Mouse (Mus musculus): ENCODE results near the gene Pitpnm3. TPM values are rescaled to one million over a fixed set of nuclear protein-coding genes. Genes with fewer than 3 reads are reported as not detected.

The Pitpnm3 gene
- polyA plus RNA-seq, 1 experiment from 2014 or later, result 5.3 TPM

DNA sequence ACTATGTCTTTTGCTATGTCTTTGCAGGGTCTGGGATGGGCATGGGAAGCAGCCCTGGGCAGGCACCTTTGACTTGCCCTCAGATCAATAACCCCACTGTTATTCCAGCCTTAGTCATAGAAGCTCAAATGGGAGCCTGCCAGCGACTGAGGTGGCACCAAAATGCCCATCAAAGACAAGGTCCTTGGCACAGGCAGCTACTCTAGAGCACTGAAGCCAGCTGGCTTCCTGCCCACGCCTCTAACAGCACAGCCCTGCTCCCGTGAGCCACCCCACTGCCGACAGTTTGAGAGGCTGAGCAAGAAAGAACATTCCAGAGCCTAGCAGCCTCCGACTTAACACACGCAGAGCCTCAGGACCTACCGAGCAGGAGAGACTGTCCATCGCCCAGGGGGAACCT, 70.5 kb downstream of the Pitpnm3 start:
- no peak overlapping the region for H3K27ac ChIP-seq (replicated peaks)
- ATAC-seq (ENCODE audit: low FRiP score), result no peak
- no peak overlapping the region for H3K4me2 ChIP-seq
- no peak overlapping the region for H3K9ac ChIP-seq (replicated peaks)
- H3K4me3 ChIP-seq (replicated peaks), result no peak overlapping the region
- peaks cover 10% of the 10 kb centered on the region; the same call in 1 of the 2 replicates for H3K4me1 ChIP-seq
- 75% methylated on average over 8 of the region's 8 CpGs for WGBS
- peaks cover 14% of the 10 kb centered on the region for H3K36me3 ChIP-seq
- no peaks in the 10 kb centered on the region for H3K27me3 ChIP-seq (replicated peaks)
- 0 out of 2 replicates have a peak, but pooled peaks cover 14% of the 10 kb centered on the region for H3K9me3 ChIP-seq (replicated peaks)

DNA sequence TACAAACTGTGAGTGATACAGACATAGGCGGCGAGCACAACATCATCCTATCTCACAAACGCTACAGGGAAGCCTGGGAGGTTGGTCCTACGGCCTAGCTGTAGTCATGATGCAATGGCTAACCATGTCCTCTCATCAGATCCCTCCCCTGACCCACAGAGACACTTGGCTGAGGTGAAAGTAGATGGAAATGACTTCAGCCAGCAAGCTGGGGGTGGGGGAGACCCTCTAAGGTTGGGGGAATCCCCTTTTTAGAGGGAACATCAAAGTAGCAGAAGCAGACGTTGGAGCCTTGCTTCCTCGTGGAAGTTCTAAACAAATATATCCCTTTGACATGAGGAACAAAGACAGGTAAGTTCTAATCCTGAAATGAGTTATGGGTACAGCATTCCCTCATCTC, 71.2 kb downstream of the Pitpnm3 start:
- 88% methylated on average over 6 of the region's 6 CpGs for WGBS
- H3K9ac ChIP-seq (replicated peaks), result no peak overlapping the region
- H3K27ac ChIP-seq (replicated peaks), result no peak overlapping the region
- H3K9me3 ChIP-seq (replicated peaks), result 0 out of 2 replicates have a peak, but pooled peaks cover 14% of the 10 kb centered on the region
- no peak overlapping the region for H3K4me2 ChIP-seq
- ATAC-seq (ENCODE audit: low FRiP score), result no peak
- H3K4me3 ChIP-seq (replicated peaks), result no peak overlapping the region
- peaks cover 10% of the 10 kb centered on the region; the same call in 1 of the 2 replicates for H3K4me1 ChIP-seq
- H3K27me3 ChIP-seq (replicated peaks), result no peaks in the 10 kb centered on the region
- H3K36me3 ChIP-seq, result peaks cover 14% of the 10 kb centered on the region

DNA sequence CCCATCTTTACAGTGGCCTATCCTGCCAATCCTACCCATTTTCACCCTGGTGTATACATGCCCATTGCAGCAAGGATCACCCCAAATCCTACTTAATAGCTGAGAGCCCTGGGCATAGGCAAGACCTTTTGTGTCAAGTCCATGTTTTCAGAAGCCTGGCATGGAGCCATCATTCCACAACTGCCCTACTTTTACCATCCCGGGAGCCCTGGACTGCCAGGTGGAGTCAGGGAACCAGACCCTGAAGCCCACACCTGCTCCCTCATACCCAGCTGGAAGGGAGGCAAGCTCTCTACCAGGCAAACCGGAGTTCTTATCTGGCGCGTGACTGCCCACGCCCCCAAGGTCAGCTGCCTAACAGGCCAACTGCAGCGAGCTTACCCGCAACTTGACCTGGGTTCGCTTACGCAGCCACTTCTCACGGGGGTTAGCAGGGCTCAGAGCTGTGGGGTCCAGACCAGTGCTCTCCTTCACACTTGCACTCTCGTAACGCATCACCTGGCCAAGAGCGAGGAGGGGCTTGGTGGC, 74.4 kb downstream of the Pitpnm3 start:
- Histone ChIP-seq H3K9ac (replicated peaks) (no peak overlapping the region), H3K27ac (replicated peaks) (no peak overlapping the region), H3K4me2 (no peak overlapping the region), H3K4me1 (no peaks in the 10 kb centered on the region), H3K9me3 (replicated peaks) (0 out of 2 replicates have a peak, but pooled peaks cover 14% of the 10 kb centered on the region), H3K4me3 (replicated peaks) (no peak overlapping the region), H3K27me3 (replicated peaks) (no peaks in the 10 kb centered on the region), H3K36me3 (peaks cover 14% of the 10 kb centered on the region)
- ATAC-seq (ENCODE audit: low FRiP score), result no peak
- WGBS, result 83% methylated on average over 13 of the region's 13 CpGs

DNA sequence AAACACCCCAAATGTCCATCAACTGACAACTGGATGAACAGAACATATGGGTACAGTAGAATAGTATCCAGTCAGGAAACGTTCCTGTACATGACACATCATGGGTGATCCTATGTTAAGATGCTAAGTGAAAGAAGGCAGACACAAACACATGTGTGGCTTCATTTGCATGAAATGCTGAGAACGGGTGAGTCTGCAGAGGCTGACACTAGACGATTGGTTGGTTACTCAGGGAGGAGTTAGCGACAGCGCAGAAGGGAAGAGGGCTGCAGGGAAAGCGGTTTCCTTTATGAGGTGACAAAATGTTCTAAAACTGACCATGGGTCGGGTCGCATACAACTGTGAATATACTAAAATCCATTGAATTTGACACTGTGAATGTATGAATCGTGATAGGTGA, 75.2 kb downstream of the Pitpnm3 start:
- Histone ChIP-seq H3K27ac (replicated peaks) (no peak overlapping the region), H3K4me3 (replicated peaks) (no peak overlapping the region), H3K27me3 (replicated peaks) (no peaks in the 10 kb centered on the region), H3K4me2 (no peak overlapping the region), H3K9me3 (replicated peaks) (0 out of 2 replicates have a peak, but pooled peaks cover 14% of the 10 kb centered on the region), H3K36me3 (peaks cover 14% of the 10 kb centered on the region), H3K9ac (replicated peaks) (no peak overlapping the region), H3K4me1 (0 out of 2 replicates have a peak, but pooled peaks cover 3% of the 10 kb centered on the region)
- no peak for ATAC-seq (ENCODE audit: low FRiP score)
- WGBS, result 85% methylated on average over 9 of the region's 9 CpGs

DNA sequence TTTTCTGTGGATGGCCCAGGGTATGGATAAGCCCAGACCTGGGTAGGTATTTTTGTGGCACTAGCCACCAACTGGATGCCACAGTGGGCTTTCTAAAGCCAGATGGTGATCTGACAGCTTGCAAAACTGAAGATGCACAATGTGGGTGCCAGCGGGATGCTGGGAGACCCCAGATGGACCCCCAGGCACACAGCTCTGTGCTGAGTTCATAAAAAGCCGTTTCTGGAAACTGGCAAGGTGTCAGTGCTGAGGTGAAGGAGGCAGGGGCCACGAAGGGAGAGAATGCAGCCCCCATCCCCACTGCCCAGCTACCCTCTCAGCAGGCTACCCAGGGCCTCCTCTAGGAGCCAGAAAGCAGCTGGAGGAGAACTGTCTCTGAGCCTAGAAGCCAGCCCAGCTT, 78.4 kb downstream of the Pitpnm3 start:
- ATAC-seq (ENCODE audit: low FRiP score), result no peak
- Histone ChIP-seq H3K27me3 (replicated peaks) (no peaks in the 10 kb centered on the region), H3K36me3 (no peaks in the 10 kb centered on the region), H3K4me3 (replicated peaks) (no peak overlapping the region), H3K9me3 (replicated peaks) (no peaks in the 10 kb centered on the region), H3K4me2 (no peak overlapping the region), H3K27ac (replicated peaks) (no peak overlapping the region), H3K4me1 (0 out of 2 replicates have a peak, but pooled peaks cover 3% of the 10 kb centered on the region), H3K9ac (replicated peaks) (no peak overlapping the region)
- 63% methylated on average over 3 of the region's 3 CpGs for WGBS

DNA sequence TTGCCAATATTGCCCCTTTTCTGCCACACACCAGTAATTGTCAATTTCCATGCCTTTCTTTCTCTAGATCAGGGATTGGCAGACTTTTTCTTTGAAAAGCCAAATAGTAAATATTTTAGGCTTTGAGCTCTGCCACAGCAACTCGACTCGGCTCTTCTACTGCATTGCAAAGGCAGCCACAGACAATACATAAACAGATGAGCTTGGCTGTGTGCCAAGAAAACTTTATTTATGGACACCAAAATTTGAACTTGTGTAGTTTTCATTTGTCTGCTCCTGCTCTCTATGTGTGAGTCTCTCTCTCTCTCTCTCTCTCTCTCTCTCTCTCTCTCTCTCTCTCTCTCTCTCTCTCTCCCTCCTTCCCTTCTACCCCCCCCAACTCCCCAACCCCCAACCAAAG, 80.4 kb downstream of the Pitpnm3 start:
- Histone ChIP-seq H3K4me3 (replicated peaks) (no peak overlapping the region), H3K4me1 (peaks cover 22% of the 10 kb centered on the region), H3K9me3 (replicated peaks) (no peaks in the 10 kb centered on the region), H3K9ac (replicated peaks) (no peak overlapping the region), H3K4me2 (no peak overlapping the region), H3K27me3 (replicated peaks) (peaks cover 5% of the 10 kb centered on the region; the same call in 1 of the 2 replicates), H3K36me3 (no peaks in the 10 kb centered on the region), H3K27ac (replicated peaks) (no peak overlapping the region)
- ATAC-seq (ENCODE audit: low FRiP score), result no peak
- WGBS, result 23% methylated on average over 2 of the region's 2 CpGs

DNA sequence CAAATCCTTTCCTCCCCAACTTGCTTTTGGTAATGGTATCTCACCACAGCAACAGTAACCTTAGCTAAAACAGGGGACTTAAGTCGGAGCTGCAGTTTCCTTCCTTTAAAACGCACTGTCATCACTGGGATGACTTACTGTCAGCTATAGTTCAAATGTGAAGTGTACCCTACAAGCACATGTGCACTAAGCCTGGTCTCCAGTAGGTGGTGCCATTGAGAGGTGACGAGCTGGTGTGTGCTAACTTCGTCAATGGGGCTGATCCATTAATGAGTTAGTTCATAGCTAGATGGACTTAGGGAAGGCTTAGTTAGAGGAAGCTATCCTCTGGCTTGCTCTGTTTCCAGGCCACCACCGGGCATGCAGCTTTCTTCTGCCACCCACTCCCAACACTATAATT, 82.9 kb downstream of the Pitpnm3 start:
- Histone ChIP-seq H3K9ac (replicated peaks) (no peak overlapping the region), H3K27me3 (replicated peaks) (peaks cover 13% of the 10 kb centered on the region), H3K4me2 (no peak overlapping the region), H3K4me1 (peaks cover 25% of the 10 kb centered on the region), H3K4me3 (replicated peaks) (no peak overlapping the region), H3K36me3 (no peaks in the 10 kb centered on the region), H3K27ac (replicated peaks) (no peak overlapping the region), H3K9me3 (replicated peaks) (no peaks in the 10 kb centered on the region)
- ATAC-seq (ENCODE audit: low FRiP score), result no peak
- 12% methylated on average over 5 of the region's 5 CpGs for WGBS

DNA sequence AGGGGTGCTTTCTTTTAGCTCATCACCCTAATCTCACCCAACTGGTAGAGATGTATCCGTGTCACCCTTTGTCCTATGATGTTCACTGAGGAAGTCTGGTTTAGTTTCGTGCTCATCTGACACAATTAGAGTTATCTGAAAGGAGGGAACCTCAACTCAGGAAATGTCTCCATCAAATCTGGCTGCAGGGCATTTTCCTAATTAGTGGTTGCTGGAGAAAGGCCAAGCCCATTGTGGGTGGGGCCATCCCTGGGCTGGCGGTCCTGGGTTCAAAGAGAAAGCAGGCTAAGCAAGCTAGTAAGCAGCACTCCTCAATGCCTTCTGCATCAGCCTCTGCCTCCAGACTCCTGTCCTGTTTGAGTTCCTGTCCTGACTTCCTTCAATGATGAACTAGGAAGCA, 83.4 kb downstream of the Pitpnm3 start:
- WGBS, result 51% methylated on average over 3 of the region's 3 CpGs
- no peaks in the 10 kb centered on the region for H3K9me3 ChIP-seq (replicated peaks)
- no peak for ATAC-seq (ENCODE audit: low FRiP score)

DNA sequence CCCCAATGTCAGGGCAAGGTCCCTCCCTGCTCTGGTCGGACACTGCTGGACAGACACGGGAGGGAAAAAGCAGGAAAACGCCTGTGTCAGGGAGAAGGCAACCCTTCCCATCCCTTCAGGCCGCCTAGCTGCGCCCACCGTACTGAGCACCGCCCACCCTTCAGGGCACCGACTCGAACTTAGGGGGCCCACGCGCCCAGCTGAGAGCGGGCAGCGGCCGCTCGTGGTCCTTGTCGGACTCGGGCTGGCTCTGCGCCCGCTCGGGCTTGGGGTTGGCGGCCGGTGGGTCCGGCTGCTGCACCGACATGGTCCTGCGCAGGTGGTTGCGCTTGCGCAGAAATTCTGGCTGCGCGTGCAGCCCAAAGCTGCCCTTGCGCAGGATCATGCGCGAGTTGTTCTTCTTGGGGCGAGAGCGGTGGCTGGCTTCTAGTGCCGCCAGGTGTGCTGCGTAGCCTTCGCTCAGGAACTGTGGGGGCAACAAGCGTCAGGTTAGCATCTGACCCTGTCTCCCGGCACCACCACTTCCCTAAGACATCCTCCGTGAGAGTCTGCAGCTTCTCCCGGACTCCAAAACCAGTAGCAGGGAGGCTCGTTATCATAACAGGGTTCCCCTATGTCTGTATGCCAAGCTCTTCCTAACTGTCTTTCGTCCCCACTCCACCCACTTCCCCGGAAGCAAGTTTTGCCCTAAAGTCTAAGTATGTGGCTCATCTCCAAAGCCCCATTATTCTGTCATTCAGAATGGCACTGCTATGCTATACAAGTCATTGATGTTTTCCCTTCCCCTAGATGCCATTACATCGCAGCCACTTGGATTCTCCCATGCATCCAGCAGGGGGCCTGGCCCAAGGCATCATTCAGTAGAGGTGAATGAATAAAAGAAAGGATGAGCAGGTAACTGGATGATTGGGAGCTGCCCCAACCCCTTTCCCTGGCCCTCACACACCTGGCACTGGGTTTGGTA, 84.4 kb downstream of the Pitpnm3 start:
- Histone ChIP-seq H3K4me1 (peaks cover 25% of the 10 kb centered on the region), H3K9me3 (replicated peaks) (no peaks in the 10 kb centered on the region), H3K4me3 (replicated peaks) (peak overlapping the region; percentile 58), H3K36me3 (peaks cover 2% of the 10 kb centered on the region; the same call in 1 of the 2 replicates), H3K27me3 (replicated peaks) (peaks cover 13% of the 10 kb centered on the region), H3K4me2 (peak overlapping the region; percentile 89), H3K9ac (replicated peaks) (peak overlapping the region; percentile 85), H3K27ac (replicated peaks) (peak overlapping the region; percentile 76)
- 3% methylated on average over 44 of the region's 45 CpGs for WGBS
- peak; percentile 83 for ATAC-seq (ENCODE audit: low FRiP score)

More for the DNA sequence above, 83.4 kb downstream of the Pitpnm3 start:
- no peaks in the 10 kb centered on the region for H3K36me3 ChIP-seq
- H3K4me3 ChIP-seq (replicated peaks), result no peak overlapping the region
- no peak overlapping the region for H3K9ac ChIP-seq (replicated peaks)
- peaks cover 25% of the 10 kb centered on the region for H3K4me1 ChIP-seq
- no peak overlapping the region for H3K27ac ChIP-seq (replicated peaks)
- peaks cover 13% of the 10 kb centered on the region for H3K27me3 ChIP-seq (replicated peaks)
- no peak overlapping the region for H3K4me2 ChIP-seq

DNA sequence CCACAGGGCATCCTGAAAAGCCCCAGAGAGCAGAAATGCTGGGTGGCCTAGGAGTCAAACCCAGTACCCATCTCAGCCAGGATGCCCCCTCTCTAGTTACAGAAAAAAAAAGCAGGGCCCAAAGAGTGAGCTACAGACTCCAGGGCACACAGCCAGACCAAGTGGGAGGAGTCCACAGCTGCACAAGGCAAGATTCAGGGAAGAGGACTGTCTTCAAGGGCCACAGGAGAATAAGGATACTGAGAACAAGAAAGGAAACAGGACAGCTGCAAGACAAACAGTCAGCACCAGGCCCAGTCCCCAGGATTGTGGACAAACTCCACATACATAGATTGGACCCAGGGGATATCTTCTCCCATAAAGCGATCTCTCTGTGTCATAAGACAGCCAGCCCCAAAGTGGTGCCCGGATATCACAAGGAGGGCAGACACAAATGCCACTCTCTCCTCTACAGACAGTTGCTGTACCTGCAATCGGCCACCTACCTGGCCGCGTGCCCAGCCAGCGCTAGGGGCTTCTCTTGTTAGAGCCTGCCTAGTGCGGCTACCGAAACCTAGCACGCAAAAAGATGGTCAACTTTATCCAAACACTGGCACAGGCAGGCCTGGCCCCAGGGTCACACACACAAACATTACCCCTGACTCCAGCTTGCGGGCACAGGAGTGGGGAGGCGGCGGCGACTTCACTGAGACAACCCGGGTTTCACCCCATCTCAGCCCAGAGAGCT, 85.2 kb downstream of the Pitpnm3 start:
- ATAC-seq (ENCODE audit: low FRiP score), result peak; percentile 33; the same call in 1 of the 2 replicates
- peak overlapping the region; percentile 89 for H3K4me2 ChIP-seq
- H3K27me3 ChIP-seq (replicated peaks), result peaks cover 13% of the 10 kb centered on the region
- peaks cover 4% of the 10 kb centered on the region; the same call in 1 of the 2 replicates for H3K36me3 ChIP-seq
- peak overlapping the region; percentile 58 for H3K4me3 ChIP-seq (replicated peaks)
- peaks cover 23% of the 10 kb centered on the region for H3K4me1 ChIP-seq
- peak overlapping the region; percentile 85 for H3K9ac ChIP-seq (replicated peaks)
- peak overlapping the region; percentile 76 for H3K27ac ChIP-seq (replicated peaks)
- no peaks in the 10 kb centered on the region for H3K9me3 ChIP-seq (replicated peaks)
- WGBS, result 23% methylated on average over 14 of the region's 14 CpGs

DNA sequence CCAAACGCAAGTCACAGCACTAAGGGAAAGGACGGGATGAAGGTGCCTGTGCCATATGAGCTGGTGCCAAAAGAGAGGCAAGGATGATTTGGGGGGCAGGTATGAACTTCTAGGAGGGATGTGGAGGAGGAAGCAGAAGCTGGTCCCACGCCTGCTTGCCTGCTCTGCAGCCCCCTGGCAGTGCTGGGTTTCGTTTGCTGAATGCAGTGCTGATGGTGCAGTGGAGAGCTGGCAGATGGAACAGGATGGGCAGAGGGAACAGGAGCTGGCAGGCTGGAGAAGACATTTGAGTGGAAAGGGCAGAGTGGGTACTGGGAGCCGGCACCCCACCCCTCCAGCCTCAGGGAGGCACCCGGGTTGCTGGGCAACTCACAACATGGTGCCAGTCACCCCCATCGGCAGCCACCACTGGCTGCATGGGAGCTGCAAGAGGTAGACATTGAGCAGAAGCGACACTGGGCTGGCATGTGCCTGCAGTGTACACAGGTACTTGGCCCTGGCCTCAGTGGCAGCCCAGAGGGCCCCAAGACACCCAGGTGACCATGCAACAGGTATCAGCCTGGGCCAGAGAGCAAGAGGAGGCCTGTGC, 86.3 kb downstream of the Pitpnm3 start:
- no peak for ATAC-seq (ENCODE audit: low FRiP score)
- Histone ChIP-seq H3K27ac (replicated peaks) (no peak overlapping the region), H3K27me3 (replicated peaks) (peaks cover 13% of the 10 kb centered on the region), H3K9me3 (replicated peaks) (no peaks in the 10 kb centered on the region), H3K4me1 (peaks cover 23% of the 10 kb centered on the region), H3K4me3 (replicated peaks) (no peak overlapping the region), H3K9ac (replicated peaks) (0 out of 2 replicates have a peak overlapping the region, but pooled peaks have one; percentile 10), H3K4me2 (no peak overlapping the region), H3K36me3 (peaks cover 4% of the 10 kb centered on the region; the same call in 1 of the 2 replicates)
- 71% methylated on average over 8 of the region's 8 CpGs for WGBS
